Mouse (Mus musculus) A20 (cell line): ENCODE results near the gene Ankmy1.

ENCODE experiments used
- DNase-seq: peaks from one replicate; pipeline ENCODE4 v3.0.0-alpha.2; 2011; ENCODE audit warnings: low read depth, low spot score

Ankmy1 gene

DNA sequence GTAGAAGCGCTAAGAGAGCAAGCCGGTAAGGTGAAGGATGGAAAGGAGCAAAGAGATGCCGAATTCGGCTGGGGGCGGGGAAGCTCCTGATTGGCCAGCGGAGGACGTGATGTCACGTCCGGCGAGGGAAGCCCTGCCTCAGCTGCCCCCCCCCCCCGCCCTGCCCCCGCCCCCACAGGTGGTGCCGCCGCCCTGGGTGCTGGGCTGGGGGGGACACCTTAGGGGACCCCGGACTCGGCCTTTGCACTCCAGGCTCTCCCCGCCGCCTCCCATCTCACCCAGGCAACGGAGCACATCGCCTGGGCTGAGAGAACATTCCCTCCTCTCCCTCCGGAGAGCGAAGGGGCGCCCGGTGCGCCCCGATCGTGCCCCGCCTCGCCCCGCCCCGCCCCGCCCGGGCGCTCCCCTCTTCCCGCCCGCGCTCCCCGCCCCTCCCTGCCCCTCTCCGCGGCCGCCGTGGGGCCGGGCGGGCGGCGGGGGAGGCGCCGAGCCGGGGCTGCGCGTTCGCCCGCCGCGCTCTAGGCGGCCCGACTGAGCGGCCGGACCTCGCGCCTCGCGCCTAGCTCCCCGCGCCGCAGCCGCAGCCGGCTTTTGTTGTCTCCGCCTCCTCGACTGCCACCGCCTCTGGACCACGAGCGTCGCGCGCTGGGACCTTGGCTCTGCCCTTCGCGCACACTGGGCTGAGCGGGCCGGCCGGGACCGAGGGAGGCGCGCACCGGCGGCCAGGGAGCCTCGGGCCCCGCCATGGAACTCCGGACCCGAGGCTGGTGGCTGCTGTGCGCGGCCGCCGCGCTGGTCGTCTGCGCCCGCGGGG, 71.3 kb downstream of the Ankmy1 start, which contains the start of gene Gpc1:
Gpc1 (plus strand) TSS at position 458 of the 814 bp plus-strand sequence.
- DNase-seq, result peak; percentile 86

DNA sequence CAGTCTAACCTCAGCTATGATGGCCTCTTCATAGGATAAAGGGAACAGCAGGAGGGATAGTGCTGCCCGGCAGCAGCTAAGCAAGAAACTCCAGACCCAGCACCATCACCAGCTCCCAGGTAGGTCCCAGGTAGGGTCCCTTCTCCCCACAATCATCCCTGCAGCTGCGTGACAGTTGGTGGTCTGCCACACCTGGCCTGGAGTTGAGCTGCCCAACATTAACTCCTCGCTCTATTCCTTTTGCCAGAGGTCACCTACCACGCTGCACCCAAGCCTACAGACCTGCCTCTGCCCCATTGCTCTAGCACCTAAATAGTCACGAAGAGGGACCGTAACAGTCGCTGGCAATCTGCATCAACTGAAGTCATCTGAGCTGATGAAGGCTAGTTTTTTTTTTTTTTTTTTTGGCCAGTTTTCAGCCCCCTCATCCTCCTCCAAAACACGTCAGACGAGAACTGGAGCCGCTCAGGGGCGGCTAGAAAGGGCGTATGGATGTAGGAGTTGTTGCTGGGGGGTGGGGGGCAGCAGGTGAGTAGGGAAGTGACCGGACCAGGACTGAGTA, 72.0 kb downstream of the Ankmy1 start:
- no peak for DNase-seq

DNA sequence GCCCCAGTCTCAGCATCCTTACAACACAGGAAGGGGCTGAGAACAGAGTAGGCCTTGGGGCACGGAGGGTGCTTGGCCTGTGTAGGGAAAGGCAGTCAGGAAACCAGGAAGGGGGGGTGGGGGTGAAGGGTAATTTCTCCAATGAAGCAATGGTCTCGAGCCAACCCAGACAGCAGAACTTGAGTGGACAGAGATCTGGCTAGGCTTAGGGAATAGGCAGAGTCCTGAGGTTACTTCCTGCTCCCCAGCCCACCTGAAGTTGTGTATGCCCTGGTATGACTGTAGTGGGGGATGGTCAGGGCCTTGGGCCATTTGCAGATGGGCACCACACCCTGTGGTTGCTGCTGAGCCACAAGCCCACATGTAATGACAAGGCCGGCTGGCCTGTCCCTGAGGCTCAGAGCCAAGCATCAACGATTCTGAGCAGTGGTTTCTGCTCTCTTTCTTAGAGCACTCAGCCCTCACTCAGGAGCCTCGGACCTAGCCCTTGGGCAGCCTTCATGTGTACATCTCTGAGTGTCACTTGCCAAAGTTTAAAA, 86.9 kb downstream of the Ankmy1 start:
- DNase-seq, result no peak

DNA sequence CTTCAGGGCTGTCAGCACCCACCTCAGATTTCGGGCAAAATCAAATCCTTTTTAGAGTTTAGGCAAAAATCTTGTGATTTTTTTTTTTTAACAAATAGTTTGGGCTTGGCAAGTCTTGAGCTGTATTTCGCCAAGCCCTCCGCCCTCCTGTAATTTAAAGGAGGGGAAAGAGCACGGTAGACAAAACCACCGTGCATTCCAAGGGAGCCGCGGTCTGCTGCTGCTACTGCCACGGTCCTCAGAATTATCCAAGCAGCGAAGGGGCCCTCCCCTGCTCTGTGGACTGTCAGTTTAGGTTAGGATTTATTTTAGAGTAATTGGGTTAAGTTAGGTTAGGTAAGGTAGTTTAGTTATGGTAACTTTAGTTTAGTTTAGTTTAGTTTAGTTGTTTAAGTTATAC, 87.6 kb downstream of the Ankmy1 start:
- no peak for DNase-seq

DNA sequence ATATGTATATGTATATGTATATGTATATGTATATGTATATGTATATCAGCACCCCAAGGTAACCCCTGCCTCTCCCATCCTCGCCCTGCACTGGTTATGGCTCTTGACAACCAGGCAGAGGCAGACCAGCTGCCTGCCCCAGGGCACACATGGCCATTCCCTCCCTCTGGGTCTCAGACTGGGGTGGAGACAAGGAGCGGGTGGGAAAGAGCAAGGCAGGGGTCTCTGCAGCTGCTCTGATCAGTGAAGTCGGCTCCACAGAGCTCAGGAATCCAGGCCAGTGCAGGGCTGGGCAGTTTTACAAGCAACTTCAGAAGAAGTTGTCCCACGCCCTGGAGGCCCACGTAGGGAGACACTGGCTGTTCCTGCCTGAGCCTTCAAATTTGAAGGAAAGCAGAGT, 88.4 kb downstream of the Ankmy1 start:
- DNase-seq, result no peak
